Mouse (Mus musculus) embryo, embryonic 11.5 days (tissue): ENCODE measurements around the gene Il15ra.

Experiments used
- DNase-seq: peaks from one replicate; pipeline ENCODE4 v3.0.0-alpha.2; 2012; ENCODE audit warnings: low read depth, low spot score

The Il15ra gene

GRCm38 (mm10) chr2:11705201-11706025, at the start of gene Il15ra:
TSS of gene Il15ra (plus strand) at chr2:11705290.
- DNase-seq, result peak; percentile 9

DNA sequence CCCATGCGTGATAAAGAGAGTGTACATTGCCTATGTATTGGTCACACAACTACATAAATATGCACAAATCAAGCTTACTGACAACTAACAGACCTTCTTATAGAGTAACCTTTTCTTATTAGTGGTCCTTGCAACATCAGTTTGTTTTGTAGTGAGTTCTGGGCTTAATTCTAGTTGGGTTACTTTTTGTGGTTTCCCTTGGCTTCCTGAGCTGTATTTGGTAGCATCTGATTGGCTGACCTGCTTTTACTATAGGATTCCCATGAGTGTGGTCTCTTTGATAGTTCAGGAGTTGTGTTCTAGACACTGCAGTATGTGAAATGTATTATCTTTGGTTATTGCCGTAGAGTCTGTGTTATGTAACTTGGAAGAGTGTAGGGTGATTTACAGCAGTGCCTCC, 47.5 kb upstream of the Il15ra start:
- no peak for DNase-seq

- no peak for DNase-seq
These were observed 45.8 kb upstream of the Il15ra start for GRCm38 (mm10) chr2:11659263-11659662.

DNA sequence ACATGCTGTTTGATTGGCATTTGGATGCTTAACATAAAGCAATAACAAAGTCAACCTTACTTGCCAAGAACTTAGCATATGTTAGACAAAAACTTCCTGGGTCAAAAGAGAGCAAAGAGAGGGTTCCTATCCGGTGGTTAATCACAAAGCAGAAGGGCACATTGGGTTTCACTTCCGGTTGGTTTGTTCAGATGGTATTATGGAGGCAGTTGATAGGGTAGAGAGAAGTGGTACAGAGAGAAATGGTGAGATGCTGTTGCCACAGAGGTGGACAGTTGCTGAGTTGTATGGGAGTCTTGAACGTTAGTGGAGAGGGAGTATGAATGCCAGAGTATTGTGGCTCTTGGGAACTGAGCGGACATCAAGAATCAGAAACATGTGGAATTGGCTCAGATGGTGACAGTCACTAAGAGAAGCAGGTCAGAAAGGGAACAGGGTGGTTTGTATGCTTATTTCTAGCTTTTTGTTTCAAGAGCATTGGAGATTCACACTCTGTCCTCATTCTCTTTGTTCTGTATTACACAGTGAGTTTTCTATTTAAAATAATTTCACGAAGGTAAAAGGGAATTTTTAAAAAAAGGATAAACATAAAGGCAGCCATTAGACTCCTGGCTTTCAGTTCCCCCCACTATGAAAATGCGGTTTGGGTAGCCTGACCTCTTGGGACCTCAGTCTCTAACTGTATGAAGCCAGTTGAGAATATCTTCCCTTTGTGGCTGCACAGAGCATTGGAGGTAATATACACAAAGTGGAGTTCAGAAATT, 42.8 kb upstream of the Il15ra start:
- no peak for DNase-seq

GRCm38 (mm10) chr2:11662907-11663230, 42.2 kb upstream of the Il15ra start:
- DNase-seq, result no peak

GRCm38 (mm10) chr2:11663961-11664360, 41.1 kb upstream of the Il15ra start:
- peak; percentile 56 for DNase-seq

GRCm38 (mm10) chr2:11664367-11664766, 40.7 kb upstream of the Il15ra start:
- DNase-seq, result no peak

GRCm38 (mm10) chr2:11664806-11665205, 40.3 kb upstream of the Il15ra start:
- DNase-seq, result no peak

GRCm38 (mm10) chr2:11665326-11665725, 39.8 kb upstream of the Il15ra start:
- DNase-seq, result no peak

- no peak for DNase-seq
These were observed 32.9 kb upstream of the Il15ra start for GRCm38 (mm10) chr2:11672144-11672543.

DNA sequence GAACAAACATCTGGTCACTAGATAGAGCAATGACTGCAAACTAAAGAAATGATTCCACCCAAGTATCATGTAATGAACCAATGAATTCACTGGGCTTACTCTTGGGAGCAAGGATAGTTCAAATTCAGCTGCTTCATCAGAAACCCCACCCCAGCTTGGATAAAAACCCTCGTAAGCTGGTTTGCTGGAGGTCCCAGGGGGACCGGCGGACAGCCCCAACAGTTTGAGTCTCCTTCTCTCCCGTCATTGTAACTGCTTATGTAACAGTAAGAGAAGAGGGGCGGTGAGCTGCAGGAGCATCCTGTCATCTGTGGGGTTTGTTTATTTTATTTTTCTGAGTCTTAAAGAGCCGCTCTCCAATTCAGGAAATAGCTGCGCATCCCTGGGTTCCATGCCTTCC, 25.5 kb upstream of the Il15ra start:
- no peak for DNase-seq

DNA sequence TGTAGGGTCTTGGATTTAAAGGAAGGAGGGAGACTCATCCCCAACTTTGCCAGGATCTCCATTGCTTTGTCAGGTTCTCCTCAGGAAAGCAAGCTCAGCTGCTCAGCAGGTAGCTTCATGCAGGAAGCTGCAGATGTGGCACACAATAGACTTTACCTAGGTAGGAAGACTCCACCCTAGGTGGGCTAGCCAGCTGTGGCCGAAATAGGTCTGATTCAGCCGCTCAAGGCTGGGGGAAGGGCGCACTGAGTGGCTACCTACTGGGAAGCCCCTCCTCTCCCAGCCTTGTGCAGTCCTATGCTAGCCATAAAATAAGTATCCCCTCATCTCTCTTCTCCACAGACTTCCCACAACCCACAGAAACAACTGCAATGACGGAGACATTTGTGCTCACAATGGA, 22.4 kb upstream of the Il15ra start:
- no peak for DNase-seq

DNA sequence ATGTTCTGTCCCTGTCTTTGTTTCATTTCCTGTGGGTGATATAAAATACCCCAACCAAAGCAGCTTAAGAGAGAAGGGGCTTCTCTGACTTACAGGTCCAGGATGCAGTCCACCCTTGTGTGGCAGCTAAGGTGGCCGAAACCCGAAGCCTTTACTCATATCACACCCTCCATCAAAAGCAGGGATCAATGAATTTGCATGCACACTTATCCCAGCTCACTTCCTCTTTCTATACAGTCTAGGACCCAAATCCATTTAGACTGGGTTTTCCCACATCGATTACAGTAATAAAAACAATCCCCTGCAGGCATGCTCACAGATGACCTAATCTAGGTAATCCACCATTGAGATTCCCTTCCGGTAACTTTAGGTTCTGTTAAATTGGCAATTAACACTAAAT, 18.6 kb upstream of the Il15ra start:
- no peak for DNase-seq

DNA sequence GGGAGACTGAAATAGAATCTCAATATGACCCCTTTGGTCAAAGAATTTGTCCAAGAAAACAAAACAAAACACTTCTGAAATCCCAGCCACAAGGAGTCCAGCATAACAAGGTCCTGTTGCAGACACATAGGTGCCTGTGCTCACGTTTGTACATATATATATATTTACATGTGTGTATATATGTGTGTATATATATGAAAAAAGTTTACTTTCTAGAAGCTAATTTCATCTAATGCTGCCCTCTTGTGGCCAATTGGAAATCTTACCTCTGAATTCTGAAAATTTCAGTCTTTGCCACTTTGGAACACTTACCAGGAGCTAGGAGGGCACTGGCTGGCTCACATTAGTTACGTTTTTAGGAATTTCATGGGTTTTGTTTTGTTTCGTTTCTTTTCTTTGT, 17.7 kb upstream of the Il15ra start:
- peak; percentile 17 for DNase-seq

GRCm38 (mm10) chr2:11690201-11690890, 14.7 kb upstream of the Il15ra start:
- no peak for DNase-seq

- DNase-seq, result no peak
These were observed 11.7 kb upstream of the Il15ra start for GRCm38 (mm10) chr2:11693352-11693751.

- no peak for DNase-seq
These were observed 11.0 kb upstream of the Il15ra start for GRCm38 (mm10) chr2:11694104-11694503.

GRCm38 (mm10) chr2:11695867-11696266, 9.2 kb upstream of the Il15ra start:
- no peak for DNase-seq

DNA sequence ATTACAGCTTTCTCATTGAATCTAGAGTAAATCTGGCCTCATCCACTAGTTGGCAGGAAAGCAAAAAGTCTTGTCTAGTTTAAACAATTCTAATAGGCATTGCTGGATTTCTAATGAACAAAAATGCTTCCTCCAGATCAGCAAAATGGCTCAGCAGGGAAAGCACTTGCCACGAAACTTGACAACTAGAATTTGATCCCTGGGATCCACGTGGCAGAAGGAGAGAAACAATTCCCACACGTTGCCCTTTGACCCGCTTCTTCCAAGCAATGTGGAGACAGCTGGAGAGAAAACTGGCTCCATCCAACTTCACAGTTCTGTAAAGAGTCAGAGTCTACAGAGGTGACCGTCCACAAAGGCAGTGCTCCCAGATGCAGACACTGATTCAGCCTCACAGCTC, 6.1 kb upstream of the Il15ra start:
- DNase-seq, result no peak

DNA sequence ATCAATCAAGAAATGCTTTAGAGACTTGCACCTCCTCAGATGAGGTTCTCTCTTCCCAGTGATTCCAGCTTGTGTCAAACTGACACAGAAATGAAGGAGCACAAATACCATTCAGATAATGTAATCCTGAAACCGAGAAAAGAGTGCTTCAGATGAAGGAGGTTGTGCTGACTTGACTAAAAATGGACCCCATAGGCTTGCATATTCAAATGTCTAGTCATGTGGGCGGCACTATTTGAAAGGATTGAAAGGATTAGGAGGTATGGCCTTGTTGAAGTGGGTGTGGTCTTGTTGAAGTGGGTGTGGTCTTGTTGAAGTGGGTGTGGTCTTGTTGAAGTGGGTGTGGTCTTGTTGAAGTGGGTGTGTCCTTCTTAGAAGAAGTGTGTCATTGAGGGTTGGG, 5.2 kb upstream of the Il15ra start:
- DNase-seq, result no peak

GRCm38 (mm10) chr2:11706030-11706745, 1.1 kb downstream of the Il15ra start:
- no peak for DNase-seq

- no peak for DNase-seq
These were observed 1.6 kb downstream of the Il15ra start for GRCm38 (mm10) chr2:11706746-11707065.
